Mouse (Mus musculus): ENCODE measurements around the gene Grk2.

GRCm38 (mm10) chr19:4301735-4302651 lies 4.0 kb downstream of the Grk2 start:
- TF ChIP-seq MAX (IDR thresholded peaks at IDR 0.05; ENCODE audit: low read length), result peak; percentile 55
- TF ChIP-seq RAD21 (IDR thresholded peaks at IDR 0.05; ENCODE audit: low read depth, low read length), result no peak; the same call in 1 of the 2 replicates
- TF ChIP-seq EP300 (IDR thresholded peaks at IDR 0.05; ENCODE audit: low read length), result 0 out of 2 replicates have a peak, but pooled peaks have one; percentile 27
- no peak for TF ChIP-seq ZNF384 (IDR thresholded peaks at IDR 0.05; ENCODE audit: low read depth, low read length)

Measured in CH12.LX (cell line).